Mouse (Mus musculus): Measurements from ENCODE around the gene Slc6a11. TPM values are rescaled to one million over a fixed set of nuclear protein-coding genes. Genes with fewer than 3 reads are reported as not detected.

Slc6a11 gene
- polyA plus RNA-seq, 1 experiment from 2014 or later, result 0.70 TPM

- ATAC-seq (ENCODE audit: low read depth) (no peak), DNase-seq (ENCODE audit: low spot score) (no peak)
- Histone ChIP-seq H3K9ac (ENCODE audit: low read depth, low read length) (no peak overlapping the region), H3K9me3 (ENCODE audit: control insufficient read depth, low read length) (no peaks in the 10 kb centered on the region), H3K4me3 (ENCODE audit: low read depth, low read length) (no peak overlapping the region), H3K27me3 (replicated peaks; ENCODE audit: control insufficient read depth, insufficient read depth, low read length) (peaks cover 47% of the 10 kb centered on the region), H3K36me3 (ENCODE audit: control insufficient read depth, insufficient read depth, low read length) (no peaks in the 10 kb centered on the region), H3K4me2 (ENCODE audit: low read depth, low read length) (no peak overlapping the region), H3K27ac (replicated peaks; ENCODE audit: low read depth, low read length) (no peak overlapping the region), H3K4me1 (ENCODE audit: control insufficient read depth, insufficient read depth, low read length) (0 out of 2 replicates have a peak, but pooled peaks cover 6% of the 10 kb centered on the region)
- WGBS, result 55% methylated on average over 3 of the region's 3 CpGs
These were observed 1.4 kb downstream of the Slc6a11 start for GRCm38 (mm10) chr6:114132472-114132871.

GRCm38 (mm10) chr6:114132916-114133315 lies 1.9 kb downstream of the Slc6a11 start:
- H3K9ac ChIP-seq (ENCODE audit: low read depth, low read length), result no peak overlapping the region
- peaks cover 47% of the 10 kb centered on the region for H3K27me3 ChIP-seq (replicated peaks; ENCODE audit: control insufficient read depth, insufficient read depth, low read length)
- ATAC-seq (ENCODE audit: low read depth), result no peak
- H3K27ac ChIP-seq (replicated peaks; ENCODE audit: low read depth, low read length), result no peak overlapping the region
- 78% methylated on average over 8 of the region's 8 CpGs for WGBS
- H3K9me3 ChIP-seq (ENCODE audit: control insufficient read depth, low read length), result no peaks in the 10 kb centered on the region
- no peaks in the 10 kb centered on the region for H3K36me3 ChIP-seq (ENCODE audit: control insufficient read depth, insufficient read depth, low read length)
- H3K4me3 ChIP-seq (ENCODE audit: low read depth, low read length), result no peak overlapping the region
- no peak for DNase-seq (ENCODE audit: low spot score)
- H3K4me1 ChIP-seq (ENCODE audit: control insufficient read depth, insufficient read depth, low read length), result 0 out of 2 replicates have a peak, but pooled peaks cover 6% of the 10 kb centered on the region
- no peak overlapping the region for H3K4me2 ChIP-seq (ENCODE audit: low read depth, low read length)

- no peak overlapping the region for H3K27ac ChIP-seq (replicated peaks; ENCODE audit: low read depth, low read length)
- DNase-seq (ENCODE audit: low spot score), result no peak
These were observed 7.9 kb downstream of the Slc6a11 start for GRCm38 (mm10) chr6:114138970-114139369.

GRCm38 (mm10) chr6:114141481-114141880 lies 10.4 kb downstream of the Slc6a11 start:
- Histone ChIP-seq H3K36me3 (ENCODE audit: control insufficient read depth, insufficient read depth, low read length) (no peaks in the 10 kb centered on the region), H3K27me3 (replicated peaks; ENCODE audit: control insufficient read depth, insufficient read depth, low read length) (no peaks in the 10 kb centered on the region), H3K9ac (ENCODE audit: low read depth, low read length) (no peak overlapping the region), H3K9me3 (ENCODE audit: control insufficient read depth, low read length) (0 out of 2 replicates have a peak, but pooled peaks cover 3% of the 10 kb centered on the region), H3K4me3 (ENCODE audit: low read depth, low read length) (no peak overlapping the region), H3K4me2 (ENCODE audit: low read depth, low read length) (no peak overlapping the region), H3K4me1 (ENCODE audit: control insufficient read depth, insufficient read depth, low read length) (no peaks in the 10 kb centered on the region), H3K27ac (replicated peaks; ENCODE audit: low read depth, low read length) (no peak overlapping the region)
- 64% methylated on average over 3 of the region's 3 CpGs for WGBS
- no peak for DNase-seq (ENCODE audit: low spot score)
- no peak for ATAC-seq (ENCODE audit: low read depth)

More at GRCm38 (mm10) chr6:114138970-114139369, 7.9 kb downstream of the Slc6a11 start:
- Histone ChIP-seq H3K27me3 (replicated peaks; ENCODE audit: control insufficient read depth, insufficient read depth, low read length) (no peaks in the 10 kb centered on the region), H3K36me3 (ENCODE audit: control insufficient read depth, insufficient read depth, low read length) (no peaks in the 10 kb centered on the region), H3K4me3 (ENCODE audit: low read depth, low read length) (no peak overlapping the region), H3K9ac (ENCODE audit: low read depth, low read length) (no peak overlapping the region), H3K9me3 (ENCODE audit: control insufficient read depth, low read length) (0 out of 2 replicates have a peak, but pooled peaks cover 3% of the 10 kb centered on the region), H3K4me2 (ENCODE audit: low read depth, low read length) (no peak overlapping the region), H3K4me1 (ENCODE audit: control insufficient read depth, insufficient read depth, low read length) (no peaks in the 10 kb centered on the region)
- no peak for ATAC-seq (ENCODE audit: low read depth)
- 78% methylated on average over 8 of the region's 8 CpGs for WGBS

GRCm38 (mm10) chr6:114142480-114142879 lies 11.4 kb downstream of the Slc6a11 start:
- no peaks in the 10 kb centered on the region for H3K27me3 ChIP-seq (replicated peaks; ENCODE audit: control insufficient read depth, insufficient read depth, low read length)
- no peak for ATAC-seq (ENCODE audit: low read depth)
- H3K4me2 ChIP-seq (ENCODE audit: low read depth, low read length), result no peak overlapping the region
- no peak overlapping the region for H3K9ac ChIP-seq (ENCODE audit: low read depth, low read length)
- H3K4me3 ChIP-seq (ENCODE audit: low read depth, low read length), result no peak overlapping the region
- no peak for DNase-seq (ENCODE audit: low spot score)
- H3K36me3 ChIP-seq (ENCODE audit: control insufficient read depth, insufficient read depth, low read length), result no peaks in the 10 kb centered on the region
- 0 out of 2 replicates have a peak, but pooled peaks cover 3% of the 10 kb centered on the region for H3K9me3 ChIP-seq (ENCODE audit: control insufficient read depth, low read length)
- H3K27ac ChIP-seq (replicated peaks; ENCODE audit: low read depth, low read length), result no peak overlapping the region
- no peaks in the 10 kb centered on the region for H3K4me1 ChIP-seq (ENCODE audit: control insufficient read depth, insufficient read depth, low read length)
- 89% methylated on average over 11 of the region's 11 CpGs for WGBS

GRCm38 (mm10) chr6:114143544-114143943 lies 12.5 kb downstream of the Slc6a11 start:
- Histone ChIP-seq H3K4me2 (ENCODE audit: low read depth, low read length) (no peak overlapping the region), H3K4me3 (ENCODE audit: low read depth, low read length) (no peak overlapping the region), H3K9ac (ENCODE audit: low read depth, low read length) (no peak overlapping the region), H3K9me3 (ENCODE audit: control insufficient read depth, low read length) (0 out of 2 replicates have a peak, but pooled peaks cover 3% of the 10 kb centered on the region), H3K36me3 (ENCODE audit: control insufficient read depth, insufficient read depth, low read length) (no peaks in the 10 kb centered on the region), H3K4me1 (ENCODE audit: control insufficient read depth, insufficient read depth, low read length) (no peaks in the 10 kb centered on the region), H3K27me3 (replicated peaks; ENCODE audit: control insufficient read depth, insufficient read depth, low read length) (no peaks in the 10 kb centered on the region), H3K27ac (replicated peaks; ENCODE audit: low read depth, low read length) (no peak overlapping the region)
- DNase-seq (ENCODE audit: low spot score), result no peak
- no peak for ATAC-seq (ENCODE audit: low read depth)
- 51% methylated on average over 2 of the region's 2 CpGs for whole genome bisulfite sequencing

- 73% methylated on average over 6 of the region's 6 CpGs for WGBS
- H3K4me3 ChIP-seq (ENCODE audit: low read depth, low read length), result no peak overlapping the region
- H3K9ac ChIP-seq (ENCODE audit: low read depth, low read length), result no peak overlapping the region
- H3K27ac ChIP-seq (replicated peaks; ENCODE audit: low read depth, low read length), result no peak overlapping the region
- H3K9me3 ChIP-seq (ENCODE audit: control insufficient read depth, low read length), result 0 out of 2 replicates have a peak, but pooled peaks cover 3% of the 10 kb centered on the region
- no peak for ATAC-seq (ENCODE audit: low read depth)
- H3K4me2 ChIP-seq (ENCODE audit: low read depth, low read length), result no peak overlapping the region
- DNase-seq (ENCODE audit: low spot score), result no peak
- H3K27me3 ChIP-seq (replicated peaks; ENCODE audit: control insufficient read depth, insufficient read depth, low read length), result no peaks in the 10 kb centered on the region
- H3K36me3 ChIP-seq (ENCODE audit: control insufficient read depth, insufficient read depth, low read length), result no peaks in the 10 kb centered on the region
- H3K4me1 ChIP-seq (ENCODE audit: control insufficient read depth, insufficient read depth, low read length), result no peaks in the 10 kb centered on the region
These were observed 13.5 kb downstream of the Slc6a11 start for GRCm38 (mm10) chr6:114144447-114145105.

GRCm38 (mm10) chr6:114145650-114146329 lies 14.7 kb downstream of the Slc6a11 start:
- DNase-seq (ENCODE audit: low spot score) (no peak), ATAC-seq (ENCODE audit: low read depth) (no peak)
- 79% methylated on average over 6 of the region's 6 CpGs for WGBS
- Histone ChIP-seq H3K4me1 (ENCODE audit: control insufficient read depth, insufficient read depth, low read length) (no peaks in the 10 kb centered on the region), H3K4me3 (ENCODE audit: low read depth, low read length) (no peak overlapping the region), H3K27me3 (replicated peaks; ENCODE audit: control insufficient read depth, insufficient read depth, low read length) (no peaks in the 10 kb centered on the region), H3K4me2 (ENCODE audit: low read depth, low read length) (no peak overlapping the region), H3K9ac (ENCODE audit: low read depth, low read length) (no peak overlapping the region), H3K9me3 (ENCODE audit: control insufficient read depth, low read length) (0 out of 2 replicates have a peak, but pooled peaks cover 2% of the 10 kb centered on the region), H3K36me3 (ENCODE audit: control insufficient read depth, insufficient read depth, low read length) (no peaks in the 10 kb centered on the region), H3K27ac (replicated peaks; ENCODE audit: low read depth, low read length) (no peak overlapping the region)
